Mouse (Mus musculus) embryonic fibroblast, embryonic 13.5 days (primary cell): ENCODE results near the gene Pole3.

Experiments
- CTCF ChIP-seq: IDR thresholded peaks from 2 replicates; pipeline ENCODE4 v1.5.1; 2011; ENCODE audit warnings: mild to moderate bottlenecking, control low read depth, low read length, moderate library complexity, borderline replicate concordance; ENCODE audit not compliant: insufficient read depth
- POLR2A ChIP-seq: IDR thresholded peaks from 2 replicates; pipeline ENCODE4 v1.6.1; 2011; ENCODE audit warnings: low read depth, mild to moderate bottlenecking, control low read depth, low read length, moderate library complexity

- TF ChIP-seq CTCF = no peak
- TF ChIP-seq POLR2A = no peak
These were observed 18.9 kb upstream of the Pole3 start for GRCm38 (mm10) chr4:62543782-62544181.
